Mouse (Mus musculus): Measurements from ENCODE around the gene P2rx1.

The P2rx1 gene

DNA sequence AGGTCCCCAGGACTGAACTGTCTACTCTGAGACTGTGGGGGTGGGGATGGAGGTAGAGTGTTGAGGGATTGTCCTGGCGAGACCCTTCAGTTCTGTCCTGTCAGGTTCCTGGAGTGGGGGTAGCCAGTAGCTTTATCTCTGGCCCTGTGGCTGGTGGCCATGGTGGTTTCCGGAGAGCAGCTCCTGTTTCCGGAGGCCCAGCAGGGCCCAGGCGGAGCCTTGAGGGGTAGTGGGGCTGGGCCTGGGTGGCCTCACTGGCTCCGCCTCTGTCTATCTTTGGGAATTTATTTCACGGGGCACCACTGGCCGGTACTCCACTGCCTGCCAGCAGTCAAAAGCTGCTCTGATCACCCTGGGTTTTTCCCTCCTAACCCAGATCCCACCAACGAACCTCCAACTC lies at the start of gene P2rx1:
TSS of gene P2rx1 (plus strand) at position 333 of the 400 bp plus-strand sequence.
- peak; percentile 65 for DNase-seq

DNA sequence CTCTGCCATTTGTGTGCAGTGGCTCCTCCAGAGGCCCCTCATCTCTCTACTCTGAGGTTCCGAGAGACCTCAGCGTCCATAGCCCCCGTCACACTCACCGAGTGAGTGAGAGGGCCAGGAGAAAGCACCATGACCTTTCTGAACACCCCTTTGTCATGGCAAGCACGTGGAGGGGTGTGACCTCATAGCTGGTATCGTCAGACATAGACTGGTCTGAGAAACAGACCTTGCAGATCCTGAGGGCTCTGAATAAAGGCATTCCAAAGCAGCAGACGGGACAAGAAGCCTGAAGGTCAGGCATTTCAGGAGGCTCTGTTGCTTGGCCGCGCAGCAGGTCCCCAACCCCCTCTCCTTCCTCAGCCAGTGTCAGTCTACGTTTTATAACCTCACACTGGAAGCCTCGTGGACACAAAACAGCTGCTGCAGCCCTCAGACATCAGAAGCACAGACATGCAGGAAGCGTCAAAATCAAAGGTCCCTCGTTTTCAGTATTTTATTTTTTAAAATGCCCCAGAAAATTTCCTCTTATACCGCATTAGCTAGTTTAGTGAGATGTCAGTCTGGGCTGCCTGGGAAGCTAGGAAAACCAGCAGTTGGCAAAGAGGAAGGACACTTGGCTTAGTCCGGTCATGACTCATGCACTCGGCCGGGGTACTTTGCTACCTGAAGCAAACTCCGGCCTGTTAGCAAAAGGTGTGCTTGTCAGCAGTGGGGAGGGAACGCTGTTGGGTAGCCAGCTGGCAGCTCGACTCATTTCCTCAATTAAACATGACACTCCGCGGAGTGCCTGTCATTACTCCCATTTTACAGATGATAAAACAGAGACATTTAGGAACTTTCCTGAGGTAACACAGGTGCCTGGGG lies 47.5 kb upstream of the P2rx1 start:
- no peak for DNase-seq

DNA sequence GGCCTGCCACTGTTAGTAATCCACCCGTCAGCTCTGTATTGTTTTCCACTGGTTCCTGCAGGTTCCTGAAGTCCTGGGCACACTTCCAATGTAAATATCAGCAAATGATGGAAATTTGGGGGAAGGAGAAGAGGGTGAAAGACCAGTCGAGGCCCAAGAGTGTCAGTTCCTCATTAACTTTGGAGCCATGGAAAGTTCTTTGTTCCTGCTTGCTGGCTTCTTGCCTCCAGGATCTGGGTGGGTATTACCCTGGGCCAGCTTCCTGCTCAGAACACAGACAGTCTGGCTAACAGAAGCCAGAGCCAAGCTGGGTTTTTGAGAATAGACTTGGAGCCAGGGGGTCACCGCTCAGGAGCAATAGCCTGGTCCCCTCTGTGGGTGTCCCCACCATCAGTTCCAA lies 46.7 kb upstream of the P2rx1 start:
- no peak for DNase-seq

DNA sequence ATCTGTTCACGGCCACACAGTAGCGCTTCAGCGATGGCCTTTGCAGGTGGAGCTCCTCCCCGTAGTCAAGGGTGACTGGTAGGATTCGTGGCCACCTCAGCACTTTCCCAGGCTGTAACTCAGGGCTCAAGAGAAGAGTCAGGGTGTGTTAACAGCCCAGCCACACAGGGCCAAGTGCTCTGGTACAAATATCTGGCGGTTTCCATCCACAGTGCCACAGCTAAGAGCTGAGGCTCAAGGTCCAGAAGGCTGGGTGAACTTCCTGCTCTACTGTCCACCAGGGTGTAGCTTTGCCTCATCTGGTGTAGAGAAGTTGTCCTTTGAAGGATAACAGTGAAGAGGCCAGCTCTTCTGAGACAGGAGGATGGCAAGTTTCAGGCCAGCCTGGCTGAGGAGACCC lies 46.2 kb upstream of the P2rx1 start:
- DNase-seq = no peak

DNA sequence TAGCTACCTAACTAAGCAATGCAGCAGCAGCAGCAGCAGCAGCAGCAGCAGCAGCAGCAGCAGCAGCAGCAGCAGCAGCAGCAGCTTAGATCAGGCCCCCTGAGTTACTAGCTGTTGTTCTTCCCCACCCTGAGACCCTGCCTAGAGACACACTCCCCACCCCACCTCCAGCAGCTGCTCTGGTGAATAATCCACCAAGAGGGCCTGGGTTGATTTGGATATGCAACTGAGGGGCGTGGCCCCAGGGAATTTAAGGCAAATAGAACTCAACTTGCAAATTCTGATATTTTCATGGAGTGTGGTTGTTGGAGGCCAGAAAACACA lies 45.8 kb upstream of the P2rx1 start:
- no peak for DNase-seq

DNA sequence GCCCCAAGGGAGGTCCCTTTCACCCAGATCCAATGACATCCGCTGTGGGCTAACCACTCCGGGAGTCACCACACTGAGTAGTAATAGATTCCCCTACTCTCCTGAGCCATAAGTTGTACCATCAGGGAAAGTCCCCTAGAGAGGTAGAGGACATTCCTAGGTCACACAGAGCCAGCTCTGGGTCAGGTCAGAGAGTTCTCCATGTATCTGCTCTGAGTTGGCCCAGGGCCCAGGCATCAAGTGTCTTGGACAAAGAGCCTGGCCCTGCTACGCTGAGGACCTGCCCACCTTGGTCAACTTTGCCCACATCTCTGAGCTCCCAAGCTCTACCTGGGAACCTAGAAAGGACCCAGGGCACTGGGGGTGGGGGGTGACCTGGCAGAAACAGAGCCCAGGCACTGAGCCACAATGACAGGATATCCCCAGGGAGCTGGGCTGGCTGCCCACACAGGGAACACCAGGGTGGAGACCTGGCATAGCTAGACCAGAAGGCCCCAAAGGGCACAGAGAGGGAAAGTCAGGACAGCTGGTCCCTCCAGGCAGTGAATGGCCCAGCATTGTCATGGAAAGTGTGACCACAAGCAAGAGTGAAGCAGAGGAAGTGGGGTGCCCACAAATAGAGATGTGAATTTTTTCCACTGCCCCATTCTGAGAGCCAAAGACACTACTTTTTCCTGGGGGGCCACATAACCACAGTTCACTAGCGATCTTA lies 45.3 kb upstream of the P2rx1 start:
- no peak for DNase-seq

DNA sequence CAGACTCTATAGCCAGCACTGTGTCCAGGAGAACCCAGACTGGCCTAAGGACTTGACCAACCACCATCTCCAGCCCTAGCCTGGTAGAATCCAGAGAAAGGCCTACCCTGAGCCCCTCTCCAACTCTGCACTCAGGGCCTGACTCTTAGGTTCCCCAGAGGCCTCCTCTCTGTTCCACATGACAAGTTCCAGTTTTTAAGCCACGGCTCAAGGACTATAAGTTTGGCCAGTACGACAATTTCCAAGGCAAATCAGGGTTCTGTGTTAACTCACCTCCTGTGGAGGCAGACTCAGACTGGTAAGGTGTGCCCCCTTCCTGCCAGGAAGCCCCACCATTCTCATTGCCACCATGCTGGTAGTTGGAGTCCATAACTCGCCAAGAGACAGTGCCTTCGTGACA lies 44.7 kb upstream of the P2rx1 start:
- no peak for DNase-seq

DNA sequence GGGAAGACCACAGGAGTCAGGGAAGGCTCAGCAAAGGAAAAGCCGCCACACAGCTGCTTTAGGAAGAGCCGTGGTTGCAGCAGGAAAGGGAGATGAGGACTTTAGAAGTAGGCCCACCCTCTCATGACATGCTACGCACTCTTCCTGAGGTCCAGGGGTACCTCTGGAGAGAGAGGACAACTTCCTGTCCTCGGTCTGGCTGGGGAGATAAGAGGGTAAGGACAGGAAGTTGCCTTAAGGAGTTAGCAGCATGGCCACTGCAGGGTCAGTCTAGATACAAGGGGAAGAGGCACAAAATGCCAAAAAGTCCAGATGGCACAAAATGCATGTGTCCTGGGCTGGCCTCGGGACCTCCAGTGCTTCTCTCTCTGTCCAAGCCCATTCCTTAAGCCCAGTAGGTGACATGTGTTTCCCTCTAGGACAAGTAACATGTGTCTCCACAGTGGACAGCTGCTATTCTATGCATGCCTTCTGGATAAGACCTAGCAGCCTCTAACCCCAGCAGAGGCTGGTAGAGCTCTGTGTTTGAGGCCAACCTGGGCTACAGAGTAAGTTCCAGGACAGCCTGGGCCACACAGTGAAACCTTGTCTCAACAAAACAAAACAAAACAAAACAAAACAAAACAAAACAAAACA lies 43.4 kb upstream of the P2rx1 start:
- DNase-seq = no peak

DNA sequence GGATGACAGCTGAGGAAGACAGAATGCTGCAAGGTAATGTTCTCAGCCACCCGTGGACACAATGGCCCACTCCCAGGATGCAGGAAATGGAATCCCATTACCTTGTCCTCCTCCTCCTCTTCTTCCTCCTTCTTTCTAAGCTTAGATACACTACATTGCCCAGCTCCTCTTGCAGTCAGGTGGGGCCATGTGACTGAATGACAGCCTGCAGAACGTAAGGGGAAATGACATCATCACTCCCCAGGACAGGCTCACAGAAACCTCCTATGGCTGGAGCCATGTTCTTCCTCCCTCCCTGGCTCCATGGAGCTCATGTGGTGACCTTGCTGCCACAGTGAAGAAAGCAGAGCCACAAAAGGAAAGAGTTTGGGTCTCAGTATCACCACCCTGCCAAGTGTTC lies 41.6 kb upstream of the P2rx1 start:
- DNase-seq = no peak

DNA sequence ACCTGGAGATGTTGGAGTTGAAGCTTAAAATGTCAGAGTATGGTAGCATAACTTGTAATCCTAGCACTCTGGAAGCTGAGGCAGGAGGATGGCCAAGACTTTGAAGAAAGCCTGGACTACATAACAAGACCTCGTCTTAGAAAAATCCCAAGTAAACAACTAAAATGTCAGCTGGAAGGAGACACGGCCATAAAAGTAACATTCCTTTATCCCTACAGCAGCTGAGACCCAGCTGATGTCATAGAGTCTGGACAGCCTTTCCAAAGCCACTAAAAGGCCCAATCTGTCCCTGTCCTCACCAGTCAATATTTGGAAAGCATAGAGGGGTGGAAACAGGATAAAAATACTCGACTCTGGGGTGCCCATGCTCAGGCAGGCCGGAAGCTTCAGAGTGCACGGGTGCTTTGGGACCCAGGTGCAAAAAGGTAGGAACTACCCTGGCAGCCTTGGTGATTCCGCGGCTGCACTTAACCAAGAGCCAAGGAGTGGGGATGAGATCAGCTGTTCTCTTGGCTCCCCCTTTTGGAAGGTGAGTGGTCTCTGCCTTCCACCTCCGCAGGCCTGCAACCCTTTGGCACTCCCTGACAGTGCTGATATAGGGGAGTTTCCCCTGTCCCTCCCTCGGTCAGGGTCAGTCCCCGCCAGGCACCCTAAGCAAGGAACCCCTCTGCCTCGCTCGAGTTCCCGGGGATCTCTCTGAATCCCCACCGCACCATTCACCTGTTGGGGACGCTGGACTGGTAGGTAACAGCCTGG lies 38.8 kb upstream of the P2rx1 start:
- no peak for DNase-seq

DNA sequence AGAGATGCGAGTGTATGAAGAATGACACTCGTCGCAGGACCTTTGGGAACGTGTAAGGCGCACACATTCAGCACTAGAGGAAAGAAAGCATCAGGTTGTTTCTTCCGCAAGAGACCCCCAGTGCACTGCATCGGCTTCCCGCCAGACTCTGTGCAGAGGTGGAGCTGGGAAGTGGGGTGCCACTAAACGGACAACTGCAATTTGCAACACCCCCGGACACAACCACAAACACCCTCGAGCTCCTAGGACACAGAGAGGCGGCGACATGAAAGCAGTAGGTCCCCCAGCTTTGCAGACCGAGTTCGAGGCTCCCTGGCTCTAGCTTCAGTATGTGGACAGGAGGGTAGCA lies 38.2 kb upstream of the P2rx1 start:
- no peak for DNase-seq

DNA sequence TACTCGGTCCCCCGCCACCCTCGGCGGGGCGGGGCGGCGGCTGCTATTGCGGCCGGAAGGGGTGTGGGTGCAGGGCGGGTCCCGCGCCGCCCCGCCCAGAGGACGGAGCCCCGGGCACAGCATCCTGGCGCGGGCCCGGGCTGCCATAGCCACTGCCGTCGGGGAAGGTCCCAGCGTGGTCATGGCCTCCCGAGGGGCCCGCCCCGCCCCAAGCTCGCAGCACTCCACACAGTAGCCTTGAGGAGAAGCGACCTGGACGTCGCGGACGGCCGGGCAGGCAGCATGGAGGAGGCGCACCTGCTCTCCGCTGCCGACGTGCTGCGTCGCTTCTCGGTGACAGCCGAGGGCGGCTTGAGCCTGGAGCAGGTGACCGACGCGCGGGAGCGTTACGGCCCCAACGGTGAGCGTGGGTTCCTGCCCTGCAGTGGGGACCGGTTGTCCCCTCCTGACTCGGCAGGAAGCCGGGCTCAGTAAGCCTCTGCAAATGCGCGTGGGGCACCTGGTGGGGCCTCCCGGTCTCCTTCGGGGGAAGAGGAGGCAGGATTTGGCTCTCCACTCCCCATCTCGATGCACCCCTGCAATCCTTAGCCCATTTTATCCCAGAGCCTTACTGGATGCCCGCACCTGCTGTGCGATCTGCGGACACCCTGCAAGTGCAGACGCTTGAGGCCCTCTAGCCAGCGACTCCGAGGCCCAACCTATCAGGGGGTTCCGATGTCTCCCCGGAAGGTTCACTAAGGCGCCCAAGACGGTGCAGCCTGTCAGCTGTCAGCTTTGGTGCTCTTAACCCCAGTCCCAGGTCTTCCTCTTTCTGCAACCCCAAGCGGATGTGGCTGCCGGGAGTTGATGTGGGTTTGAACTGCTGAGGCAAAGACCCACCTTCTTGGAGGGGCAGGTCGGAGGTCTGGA lies 37.6 kb upstream of the P2rx1 start, which contains the start of gene Atp2a3:
TSS of gene Atp2a3 (plus strand) at position 98 of the 909 bp plus-strand sequence.
- DNase-seq = peak; percentile 60

DNA sequence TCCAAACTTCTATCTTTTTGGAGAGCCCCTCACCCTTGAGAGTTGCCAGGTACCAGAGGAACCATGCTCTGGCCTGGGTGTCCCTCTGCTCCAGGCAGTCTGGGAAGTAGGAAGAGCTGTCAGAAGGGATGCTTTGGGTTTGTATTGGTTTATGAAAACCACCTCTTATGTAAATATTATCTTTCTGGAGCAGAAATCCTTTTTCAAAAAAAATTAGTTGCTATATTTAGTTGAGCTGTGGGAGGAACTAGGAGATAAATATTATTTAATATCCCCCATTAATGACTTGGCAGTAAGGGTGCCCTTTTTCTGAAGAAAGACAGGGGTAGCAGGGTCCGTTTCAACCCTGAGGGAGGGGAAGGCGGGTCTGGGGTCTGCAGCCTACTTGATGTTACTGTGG lies 36.5 kb upstream of the P2rx1 start:
- DNase-seq = no peak

DNA sequence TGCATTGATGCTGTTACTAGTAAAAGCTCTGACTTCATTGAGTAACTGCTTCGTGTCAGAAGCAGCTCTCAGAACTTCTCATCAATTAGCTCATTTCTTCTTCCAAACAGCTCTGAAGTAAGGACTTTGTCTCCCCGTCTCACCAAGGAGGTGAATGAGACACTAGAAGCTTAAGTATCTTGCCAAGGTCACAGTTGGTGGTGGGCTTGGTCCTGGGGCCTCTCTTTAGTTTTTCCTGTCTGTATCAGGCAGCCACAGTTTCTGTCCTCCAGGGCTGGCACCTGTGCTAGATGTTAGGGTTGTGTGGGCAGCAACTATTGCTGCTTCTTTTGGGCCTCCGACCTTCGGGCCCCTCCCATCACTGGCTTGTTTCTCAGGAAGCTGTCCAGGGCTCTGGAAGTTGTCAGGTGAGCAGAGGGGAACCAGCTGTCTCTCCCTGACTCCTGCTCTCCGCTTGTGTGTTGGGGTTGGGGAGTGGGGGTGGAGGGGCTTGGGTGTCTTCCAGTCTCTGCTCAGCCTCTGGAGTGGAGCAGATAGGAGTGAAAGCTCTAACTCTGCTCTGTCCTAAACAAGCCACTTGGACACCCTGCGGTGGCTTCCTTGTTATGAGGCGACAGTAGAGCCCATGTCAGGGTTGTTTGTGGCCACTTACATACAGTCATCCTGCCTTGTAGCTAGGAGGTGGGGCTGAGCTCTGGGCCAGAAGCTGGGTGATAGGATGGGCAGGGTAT lies 35.7 kb upstream of the P2rx1 start:
- DNase-seq = no peak

DNA sequence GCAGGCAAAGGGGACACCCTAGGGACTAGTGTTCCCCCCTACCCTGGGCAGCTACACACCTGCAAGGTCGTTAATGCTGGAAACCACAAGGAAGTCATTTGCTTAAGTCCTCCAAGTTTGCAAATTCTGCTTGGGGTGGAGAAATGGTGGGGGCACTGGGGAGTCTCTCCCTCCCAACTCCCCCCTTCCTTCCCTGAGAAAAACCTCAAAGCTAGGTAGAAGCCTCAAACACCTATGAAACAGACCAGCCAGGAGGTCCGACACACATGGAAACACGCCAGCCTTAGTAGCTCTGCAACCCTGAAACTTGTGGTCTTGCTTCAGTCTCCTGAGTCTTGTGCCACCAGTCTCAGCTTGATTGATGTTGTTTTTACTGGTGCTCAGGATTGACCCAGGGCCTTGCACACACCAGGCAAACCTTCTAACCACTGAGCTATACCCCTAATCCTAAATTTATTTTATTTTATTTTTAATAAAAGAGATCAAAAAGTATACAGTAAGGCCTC lies 35.1 kb upstream of the P2rx1 start:
- DNase-seq = no peak

DNA sequence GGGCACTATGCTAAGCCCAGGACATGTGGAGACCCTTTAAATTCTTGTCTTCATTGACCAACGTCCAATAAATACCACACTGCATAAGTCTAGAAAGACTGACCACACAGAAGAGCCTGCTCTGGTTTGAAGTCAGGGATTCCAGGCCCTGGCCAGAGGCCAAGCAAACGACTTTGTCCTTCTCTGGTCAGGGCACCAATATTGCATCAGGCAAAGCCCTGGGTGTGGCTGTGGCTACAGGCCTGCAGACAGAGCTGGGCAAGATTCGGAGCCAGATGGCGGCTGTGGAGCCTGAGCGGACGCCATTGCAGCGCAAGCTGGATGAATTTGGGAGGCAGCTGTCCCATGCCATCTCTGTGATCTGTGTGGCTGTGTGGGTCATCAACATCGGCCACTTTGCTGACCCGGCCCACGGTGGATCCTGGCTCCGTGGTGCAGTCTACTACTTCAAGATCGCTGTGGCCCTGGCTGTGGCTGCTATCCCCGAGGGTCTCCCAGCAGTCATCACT lies 23.9 kb upstream of the P2rx1 start:
- DNase-seq = no peak

DNA sequence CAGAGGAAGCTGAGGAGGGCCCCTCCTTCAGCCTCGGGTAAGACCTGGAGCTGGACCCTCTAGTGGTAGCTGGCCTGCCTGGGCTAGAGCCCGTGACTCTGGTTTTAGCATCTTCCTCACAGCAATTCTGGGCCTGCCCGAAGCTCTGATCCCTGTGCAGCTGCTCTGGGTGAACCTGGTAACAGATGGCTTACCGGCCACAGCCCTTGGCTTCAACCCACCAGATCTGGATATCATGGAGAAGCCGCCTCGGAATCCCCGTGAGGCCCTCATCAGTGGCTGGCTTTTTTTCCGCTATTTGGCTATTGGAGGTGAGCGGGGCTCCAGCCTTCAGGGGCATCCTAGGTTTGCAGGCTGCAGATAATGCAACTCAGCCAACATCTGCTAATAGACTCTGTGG lies 16.4 kb upstream of the P2rx1 start:
- no peak for DNase-seq

DNA sequence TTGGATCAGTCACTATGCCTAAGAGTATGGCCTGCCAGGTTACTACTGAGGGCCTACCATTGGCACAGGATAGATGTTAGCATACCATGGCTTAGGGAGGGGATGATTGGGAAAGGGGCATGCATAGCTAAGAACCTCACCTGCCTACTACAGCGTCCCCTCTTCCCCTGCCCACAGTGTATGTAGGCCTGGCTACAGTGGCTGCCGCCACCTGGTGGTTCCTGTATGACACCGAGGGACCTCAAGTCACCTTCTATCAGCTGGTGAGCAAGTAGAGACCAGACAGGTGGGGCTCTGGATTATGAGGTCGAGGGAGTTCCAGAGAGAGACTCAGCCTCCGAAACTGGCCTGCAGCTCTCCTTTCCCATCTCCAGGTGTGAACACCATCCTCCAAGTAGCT lies 15.6 kb upstream of the P2rx1 start:
- DNase-seq = no peak

DNA sequence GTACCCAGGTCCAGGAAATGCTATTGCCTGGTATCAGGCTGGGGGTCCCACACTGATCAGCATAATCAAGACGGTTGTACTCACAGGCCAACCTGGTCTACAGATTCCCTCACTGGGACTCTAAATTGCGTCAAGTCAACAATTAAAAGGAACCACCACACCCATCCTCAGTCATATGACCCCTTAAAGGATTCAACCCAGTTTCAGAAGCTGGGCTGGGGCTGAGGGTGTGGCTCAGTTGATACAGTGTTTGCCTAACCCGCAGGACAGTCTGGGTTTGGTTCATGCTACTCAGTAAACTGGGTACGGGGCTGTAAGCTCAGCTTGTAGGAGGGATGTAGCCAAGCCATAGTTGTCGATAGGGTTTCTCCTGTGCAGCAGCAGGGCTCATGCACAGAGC lies 12.2 kb upstream of the P2rx1 start:
- no peak for DNase-seq

DNA sequence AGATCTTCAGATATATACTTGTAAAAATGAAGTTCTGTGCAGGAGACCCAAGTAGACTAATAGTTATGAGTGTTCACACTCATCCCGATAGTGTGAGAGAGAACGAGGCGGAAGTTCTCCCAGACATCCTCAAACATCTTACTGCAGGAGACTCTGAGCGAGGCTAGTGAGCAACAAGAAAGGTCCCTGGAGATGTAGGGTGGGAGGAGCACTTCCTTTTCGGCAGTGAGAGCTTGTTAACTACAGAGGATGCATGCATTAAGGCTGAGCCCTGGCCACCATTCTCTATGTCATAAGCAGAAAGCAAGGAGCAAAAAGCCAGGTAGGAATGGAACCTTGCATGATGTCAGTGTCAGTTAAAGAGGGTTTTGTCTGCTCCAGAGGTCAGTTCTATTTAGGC lies 11.7 kb upstream of the P2rx1 start:
- no peak for DNase-seq

DNA sequence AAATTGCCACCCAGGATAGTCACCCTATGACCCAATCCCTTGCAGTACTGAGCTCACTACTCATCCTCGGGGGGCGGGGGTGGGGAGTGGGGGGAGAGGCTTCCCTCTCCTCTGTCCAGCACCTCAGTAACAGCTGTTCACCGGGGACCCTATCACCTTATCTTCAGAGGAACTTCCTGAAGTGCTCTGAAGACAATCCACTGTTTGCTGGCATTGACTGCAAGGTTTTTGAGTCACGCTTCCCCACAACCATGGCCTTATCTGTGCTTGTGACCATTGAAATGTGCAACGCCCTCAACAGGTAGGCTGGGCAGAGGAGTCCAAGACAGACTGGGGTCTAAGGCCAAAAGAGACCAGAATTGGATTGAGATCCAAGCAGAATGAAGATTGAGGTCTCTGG lies 11.1 kb upstream of the P2rx1 start:
- DNase-seq = no peak

Data from liver (tissue).